Mouse (Mus musculus): ENCODE measurements around the gene Zdhhc6. TPM values are rescaled to one million over a fixed set of nuclear protein-coding genes. Genes with fewer than 3 reads are reported as not detected.

The Zdhhc6 gene
- polyA plus RNA-seq, 1 experiment from 2014 or later: 67.0 TPM

DNA sequence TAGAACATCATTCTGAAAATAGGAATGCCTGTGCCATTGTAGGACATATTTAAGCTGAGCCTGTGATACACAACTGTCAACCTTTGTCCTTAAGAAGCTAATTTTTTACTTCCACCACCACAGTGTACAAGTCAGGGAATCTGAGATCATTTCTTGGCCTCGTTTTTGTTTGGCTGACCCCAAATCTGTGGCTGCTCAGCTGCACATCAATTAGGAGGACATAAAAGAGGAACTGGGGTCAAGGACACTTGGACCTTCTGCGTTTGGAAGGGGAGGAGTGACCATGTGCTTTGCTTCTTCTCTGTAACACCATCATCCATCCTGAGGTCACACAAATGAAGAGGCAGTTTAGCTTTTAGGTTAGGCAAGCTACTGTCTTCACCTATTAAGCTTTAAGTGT lies 79.8 kb downstream of the Zdhhc6 start:
- WGBS: 46% methylated on average over 2 of the region's 2 CpGs
- H3K9ac ChIP-seq (replicated peaks): no peak overlapping the region
- H3K4me2 ChIP-seq: no peak overlapping the region
- ATAC-seq (ENCODE audit: low FRiP score): no peak
- no peak overlapping the region for H3K27ac ChIP-seq (replicated peaks)
- H3K36me3 ChIP-seq: no peaks in the 10 kb centered on the region
- no peaks in the 10 kb centered on the region for H3K27me3 ChIP-seq (replicated peaks)
- no peak overlapping the region for H3K4me3 ChIP-seq (replicated peaks)
- H3K4me1 ChIP-seq: no peaks in the 10 kb centered on the region
- no peaks in the 10 kb centered on the region for H3K9me3 ChIP-seq (replicated peaks)

DNA sequence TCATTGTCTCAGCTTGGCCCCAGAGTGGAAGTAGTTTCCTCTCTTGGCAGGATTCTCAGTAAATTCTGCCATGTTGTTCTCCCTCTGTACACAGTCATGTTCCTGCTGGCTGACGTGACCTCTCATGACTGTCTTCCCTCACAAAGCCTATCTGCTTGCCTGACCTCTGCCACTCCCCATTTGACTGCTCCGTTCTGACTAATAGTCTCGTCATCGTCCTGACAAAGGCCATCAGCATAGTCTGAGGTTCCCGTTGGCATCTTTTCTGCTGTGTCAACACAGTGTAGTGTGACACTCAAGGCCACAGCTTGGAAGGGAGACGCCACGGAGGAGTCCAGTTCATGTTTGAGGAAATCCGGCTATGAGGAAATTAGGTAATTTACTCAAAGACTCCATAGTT lies 83.7 kb downstream of the Zdhhc6 start:
- H3K27ac ChIP-seq (replicated peaks): no peak overlapping the region
- no peak for ATAC-seq (ENCODE audit: low FRiP score)
- 66% methylated on average over 8 of the region's 8 CpGs for WGBS

DNA sequence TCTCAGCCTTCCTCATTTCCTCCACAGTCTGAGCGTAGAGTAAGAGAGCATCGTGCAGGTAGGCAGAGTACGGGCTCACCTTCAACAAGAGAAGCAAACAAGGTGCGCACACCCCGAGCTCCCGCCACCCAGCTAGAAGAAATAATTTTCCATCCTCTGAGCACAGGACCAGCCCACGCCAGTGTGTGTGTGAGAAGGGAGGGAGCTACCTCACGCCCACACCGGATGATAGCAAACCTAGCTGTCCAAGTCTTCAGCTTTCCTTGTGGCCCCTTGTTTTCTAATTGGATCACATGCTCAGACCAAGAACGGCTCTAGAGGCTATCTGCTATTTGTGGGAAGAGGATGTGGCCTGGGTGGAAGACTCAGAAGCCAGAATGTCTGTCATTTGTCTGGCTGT lies 84.8 kb downstream of the Zdhhc6 start:
- no peak overlapping the region for H3K4me3 ChIP-seq (replicated peaks)
- no peak overlapping the region for H3K9ac ChIP-seq (replicated peaks)
- WGBS: 85% methylated on average over 10 of the region's 10 CpGs
- no peaks in the 10 kb centered on the region for H3K27me3 ChIP-seq (replicated peaks)
- H3K4me1 ChIP-seq: no peaks in the 10 kb centered on the region
- H3K36me3 ChIP-seq: no peaks in the 10 kb centered on the region
- H3K9me3 ChIP-seq (replicated peaks): no peaks in the 10 kb centered on the region
- H3K27ac ChIP-seq (replicated peaks): no peak overlapping the region
- no peak overlapping the region for H3K4me2 ChIP-seq
- no peak for ATAC-seq (ENCODE audit: low FRiP score)

More for the DNA sequence above, 83.7 kb downstream of the Zdhhc6 start:
- Histone ChIP-seq H3K4me2 (no peak overlapping the region), H3K4me3 (replicated peaks) (no peak overlapping the region), H3K36me3 (no peaks in the 10 kb centered on the region), H3K27me3 (replicated peaks) (no peaks in the 10 kb centered on the region), H3K9ac (replicated peaks) (no peak overlapping the region), H3K4me1 (no peaks in the 10 kb centered on the region), H3K9me3 (replicated peaks) (no peaks in the 10 kb centered on the region)

DNA sequence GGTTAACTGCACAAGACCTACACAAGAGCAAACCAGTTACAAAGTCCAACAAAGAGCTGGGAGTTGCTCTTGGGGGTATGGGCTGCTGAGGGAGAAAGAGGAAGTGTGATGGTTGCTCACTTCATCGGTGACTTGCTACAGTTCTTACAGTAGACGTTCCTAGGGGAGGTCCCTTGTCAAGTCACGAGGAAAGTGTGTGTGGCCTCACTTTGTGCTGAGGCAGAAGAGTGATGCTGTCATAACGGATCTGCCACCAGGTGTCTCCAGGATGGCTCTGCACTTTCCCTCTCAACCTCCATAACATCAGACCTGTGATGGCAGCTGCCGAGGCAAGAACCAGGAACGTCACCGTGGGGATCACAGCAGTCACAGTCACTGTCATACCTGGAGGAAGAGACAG lies 88.7 kb downstream of the Zdhhc6 start:
- 89% methylated on average over 7 of the region's 7 CpGs for WGBS
- Histone ChIP-seq H3K27ac (replicated peaks) (no peak overlapping the region), H3K4me2 (no peak overlapping the region), H3K4me3 (replicated peaks) (no peak overlapping the region), H3K27me3 (replicated peaks) (no peaks in the 10 kb centered on the region), H3K4me1 (no peaks in the 10 kb centered on the region), H3K9me3 (replicated peaks) (no peaks in the 10 kb centered on the region), H3K36me3 (no peaks in the 10 kb centered on the region), H3K9ac (replicated peaks) (no peak overlapping the region)
- no peak for ATAC-seq (ENCODE audit: low FRiP score)

DNA sequence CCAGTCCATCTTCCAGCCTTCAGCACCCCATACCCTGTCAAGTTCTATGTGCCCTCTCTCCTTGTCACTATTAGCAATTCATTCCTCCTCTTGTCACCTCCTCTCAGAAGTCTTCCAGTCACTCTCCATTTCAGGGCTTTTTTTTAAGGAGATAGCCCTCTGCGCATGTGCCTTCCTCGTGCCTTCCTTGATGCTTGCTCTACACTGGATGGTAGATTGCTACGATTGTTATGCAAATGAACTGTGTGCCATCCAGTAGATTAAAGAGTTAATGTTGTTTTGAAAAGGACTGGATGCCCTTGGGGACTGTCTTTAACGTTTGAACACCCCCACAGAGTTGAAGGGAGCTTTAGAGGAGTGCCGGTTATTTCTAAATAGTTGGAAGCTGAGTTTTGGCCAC lies 89.2 kb downstream of the Zdhhc6 start:
- Histone ChIP-seq H3K9ac (replicated peaks) (no peak overlapping the region), H3K9me3 (replicated peaks) (no peaks in the 10 kb centered on the region), H3K4me2 (no peak overlapping the region), H3K4me1 (no peaks in the 10 kb centered on the region), H3K27me3 (replicated peaks) (no peaks in the 10 kb centered on the region), H3K27ac (replicated peaks) (no peak overlapping the region), H3K36me3 (no peaks in the 10 kb centered on the region), H3K4me3 (replicated peaks) (no peak overlapping the region)
- WGBS: 61% methylated on average over 5 of the region's 5 CpGs
- ATAC-seq (ENCODE audit: low FRiP score): no peak

DNA sequence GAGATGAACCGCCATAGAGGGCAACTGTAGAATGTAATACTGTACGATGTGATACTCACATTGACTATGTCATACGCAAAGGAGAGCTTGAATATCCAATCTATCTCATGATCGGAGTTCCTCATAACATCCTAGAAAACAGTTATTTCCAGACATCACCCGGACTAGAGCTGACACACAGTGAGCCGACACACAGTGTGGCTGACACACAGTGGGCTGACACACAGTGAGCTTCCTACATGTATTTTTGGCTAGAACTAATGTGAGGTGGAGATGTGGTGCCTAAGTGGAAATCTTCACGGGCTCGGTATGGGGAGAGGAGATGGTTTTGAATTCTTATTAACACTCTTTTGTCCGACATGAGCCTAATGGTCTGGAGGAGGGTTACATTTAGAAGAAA lies 93.6 kb downstream of the Zdhhc6 start:
- 94% methylated on average over 9 of the region's 9 CpGs for WGBS
- Histone ChIP-seq H3K4me2 (no peak overlapping the region), H3K4me1 (peaks cover 7% of the 10 kb centered on the region), H3K27ac (replicated peaks) (no peak overlapping the region), H3K9me3 (replicated peaks) (no peaks in the 10 kb centered on the region), H3K4me3 (replicated peaks) (no peak overlapping the region), H3K27me3 (replicated peaks) (no peaks in the 10 kb centered on the region), H3K36me3 (no peaks in the 10 kb centered on the region), H3K9ac (replicated peaks) (no peak overlapping the region)
- no peak for ATAC-seq (ENCODE audit: low FRiP score)

Other genes starting within 250 kb of the Zdhhc6 start
- 18.1 and 18.9 TPM in 2 replicates for gene Gpam, start 188.8 kb downstream of the Zdhhc6 start, polyA plus RNA-seq (2015; fragmentation: Nextera tagmentation; extraction: Ambion mirVana)
- gene Tectb, start 135.3 kb downstream of the Zdhhc6 start, polyA plus RNA-seq (2015; fragmentation: Nextera tagmentation; extraction: Ambion mirVana): not detected in 2 replicates
- 0.06 and 0.12 TPM in 2 replicates for gene Gucy2g, start 74.8 kb downstream of the Zdhhc6 start, polyA plus RNA-seq (2015; fragmentation: Nextera tagmentation; extraction: Ambion mirVana)
- gene Acsl5, start 64.1 kb downstream of the Zdhhc6 start, polyA plus RNA-seq (2015; fragmentation: Nextera tagmentation; extraction: Ambion mirVana): 21.8 and 39.3 TPM in 2 replicates
- gene Vti1a, start 263 bp upstream of the Zdhhc6 start, polyA plus RNA-seq (2015; fragmentation: Nextera tagmentation; extraction: Ambion mirVana): 33.7 and 34.5 TPM in 2 replicates